Mouse (Mus musculus): ENCODE results near the gene Zfp933.

GRCm38 (mm10) chr4:147875852-147876575 lies 27.8 kb upstream of the Zfp933 start:
- TF ChIP-seq CTCF (IDR thresholded peaks at IDR 0.05; ENCODE audit: insufficient read depth, low read length) = no peak
- TF ChIP-seq POLR2A (IDR thresholded peaks at IDR 0.05; ENCODE audit: borderline replicate concordance, extremely low read depth, low read depth, low read length) = no peak
